Mouse (Mus musculus): Measurements from ENCODE around the gene Zkscan5.

DNA sequence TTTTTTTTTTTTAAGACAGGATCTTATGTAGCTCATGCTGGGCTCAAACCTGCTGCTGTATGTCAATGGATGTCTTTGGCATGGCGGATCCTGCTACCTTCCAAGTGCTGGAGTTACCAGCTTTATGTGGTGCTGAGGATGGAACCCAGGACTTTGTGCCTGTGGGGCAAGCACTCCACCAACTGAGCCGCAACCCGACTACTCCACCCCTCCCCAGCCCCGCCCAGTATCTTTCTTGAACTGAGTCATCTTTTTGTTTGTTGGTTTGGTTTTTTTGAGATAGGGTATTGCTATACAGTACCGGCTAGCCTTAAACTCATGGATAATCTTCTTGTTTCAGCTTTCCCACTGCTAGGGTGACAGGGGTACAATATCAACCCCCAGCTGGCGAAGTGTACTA, 14.9 kb upstream of the Zkscan5 start:
- TF ChIP-seq EP300 (IDR thresholded peaks at IDR 0.05; ENCODE audit: low read depth) (no peak), CTCF (IDR thresholded peaks at IDR 0.05; ENCODE audit: low read depth) (no peak)
